Mouse (Mus musculus): ENCODE results near the gene Snap91.

Gene Snap91

GRCm38 (mm10) chr9:86880113-86880972, at the start of gene Snap91:
Gene Snap91, minus strand, starts transcription at chr9:86880654.
- peak; percentile 87 for DNase-seq (ENCODE audit: low spot score in 2 of 2)

GRCm38 (mm10) chr9:86926519-86926918, 46.1 kb upstream of the Snap91 start:
- no peak for DNase-seq (ENCODE audit: low spot score in 2 of 2)

- DNase-seq (ENCODE audit: low spot score in 2 of 2) = no peak
Observed at GRCm38 (mm10) chr9:86925688-86926087, 45.2 kb upstream of the Snap91 start.

GRCm38 (mm10) chr9:86922430-86922829, 42.0 kb upstream of the Snap91 start:
- DNase-seq (ENCODE audit: low spot score in 2 of 2) = no peak

GRCm38 (mm10) chr9:86916543-86916942, 36.1 kb upstream of the Snap91 start:
- no peak for DNase-seq (ENCODE audit: low spot score in 2 of 2)

- no peak for DNase-seq (ENCODE audit: low spot score in 2 of 2)
Observed at GRCm38 (mm10) chr9:86899502-86900199, 19.2 kb upstream of the Snap91 start.

- peak; percentile 28 to 46 for DNase-seq (ENCODE audit: low spot score in 2 of 2)
Observed at GRCm38 (mm10) chr9:86879216-86880112, 990 bp downstream of the Snap91 start.

GRCm38 (mm10) chr9:86878716-86879115, 1.7 kb downstream of the Snap91 start:
- DNase-seq (ENCODE audit: low spot score in 2 of 2) = no peak

GRCm38 (mm10) chr9:86873681-86874080, 6.8 kb downstream of the Snap91 start:
- DNase-seq (ENCODE audit: low spot score in 2 of 2) = no peak

- no peak for DNase-seq (ENCODE audit: low spot score in 2 of 2)
Observed at GRCm38 (mm10) chr9:86869586-86870338, 10.7 kb downstream of the Snap91 start.

- peak in 1 of 2 experiments; percentile 50 for DNase-seq (ENCODE audit: low spot score in 2 of 2)
Observed at GRCm38 (mm10) chr9:86858101-86858500, 22.4 kb downstream of the Snap91 start.

- DNase-seq (ENCODE audit: low spot score in 2 of 2) = no peak
Observed at GRCm38 (mm10) chr9:86857626-86858025, 22.8 kb downstream of the Snap91 start.

GRCm38 (mm10) chr9:86852861-86853260, 27.6 kb downstream of the Snap91 start:
- DNase-seq (ENCODE audit: low spot score in 2 of 2) = peak in 1 of 2 experiments; percentile 55

- DNase-seq (ENCODE audit: low spot score in 2 of 2) = no peak
Observed at GRCm38 (mm10) chr9:86851689-86852088, 28.8 kb downstream of the Snap91 start.

- no peak for DNase-seq (ENCODE audit: low spot score in 2 of 2)
Observed at GRCm38 (mm10) chr9:86850452-86851207, 29.8 kb downstream of the Snap91 start.

GRCm38 (mm10) chr9:86843747-86844353, 36.6 kb downstream of the Snap91 start:
- no peak for DNase-seq (ENCODE audit: low spot score in 2 of 2)

GRCm38 (mm10) chr9:86829792-86830191, 50.7 kb downstream of the Snap91 start:
- DNase-seq (ENCODE audit: low spot score in 2 of 2) = peak; percentile 37 to 52

- no peak for DNase-seq (ENCODE audit: low spot score in 2 of 2)
Observed at GRCm38 (mm10) chr9:86829034-86829433, 51.4 kb downstream of the Snap91 start.

- DNase-seq (ENCODE audit: low spot score in 2 of 2) = no peak
Observed at GRCm38 (mm10) chr9:86819366-86819765, 61.1 kb downstream of the Snap91 start.

GRCm38 (mm10) chr9:86817673-86818072, 62.8 kb downstream of the Snap91 start:
- no peak for DNase-seq (ENCODE audit: low spot score in 2 of 2)
